Mouse (Mus musculus) layer of hippocampus, adult 2 months (tissue): ENCODE measurements around the gene Pxdn. TPM values are rescaled to one million over a fixed set of nuclear protein-coding genes. Genes with fewer than 3 reads are reported as not detected.

ENCODE experiments used
- DNase-seq, 2 experiments: peaks; one replicate each; pipeline ENCODE4 v3.0.0; 2022; ENCODE audit warnings: low spot score in 2 of 2
- H3K27ac ChIP-seq: fragments of 200-600 bp; 2 replicates; pipeline ENCODE4 v1.8.1; 2022
- H3K4me3 ChIP-seq: fragments of 200-600 bp; 2 replicates; pipeline ENCODE4 v1.8.1; 2022; ENCODE audit warnings: mild to moderate bottlenecking
- CTCF ChIP-seq: fragments of 200-600 bp; conservative IDR thresholded peaks from 2 replicates; pipeline ENCODE4 v1.8.1; 2022; ENCODE audit warnings: antibody characterized with exemption, mild to moderate bottlenecking, moderate library complexity
- total RNA-seq, 2 experiments: library from RNA; stranded (reverse); gene quantifications; 2 replicates each; pipeline ENCODE4 v1.2.3; 2021

Pxdn gene
- total RNA-seq, 2 experiments from 2014 or later: 77.9 to 78.1 TPM

- H3K27ac ChIP-seq: no peak overlapping the region
- H3K4me3 ChIP-seq: no peak overlapping the region
- DNase-seq: no peak
- no peak for TF ChIP-seq CTCF
These were observed 69.2 kb downstream of the Pxdn start for GRCm38 (mm10) chr12:30006586-30006985.

GRCm38 (mm10) chr12:30008741-30009140, 71.3 kb downstream of the Pxdn start:
- no peak for DNase-seq
- no peak overlapping the region for H3K27ac ChIP-seq
- no peak overlapping the region for H3K4me3 ChIP-seq
- no peak for TF ChIP-seq CTCF

- no peak for TF ChIP-seq CTCF
- no peak for DNase-seq
- Histone ChIP-seq H3K4me3 (no peak overlapping the region), H3K27ac (no peak overlapping the region; the same call in 1 of the 2 replicates)
These were observed 78.1 kb downstream of the Pxdn start for GRCm38 (mm10) chr12:30015501-30015900.

- Histone ChIP-seq H3K27ac (no peak overlapping the region), H3K4me3 (no peak overlapping the region)
- no peak for DNase-seq
- no peak for TF ChIP-seq CTCF
These were observed 79.7 kb downstream of the Pxdn start for GRCm38 (mm10) chr12:30017131-30017530.

- H3K27ac ChIP-seq: no peak overlapping the region
- no peak for DNase-seq
- H3K4me3 ChIP-seq: no peak overlapping the region
- no peak for TF ChIP-seq CTCF
These were observed 83.0 kb downstream of the Pxdn start for GRCm38 (mm10) chr12:30020447-30020846.

GRCm38 (mm10) chr12:30023491-30023890, 86.1 kb downstream of the Pxdn start:
- no peak overlapping the region; the same call in 1 of the 2 replicates for H3K27ac ChIP-seq
- no peak for DNase-seq
- no peak for TF ChIP-seq CTCF
- no peak overlapping the region for H3K4me3 ChIP-seq

GRCm38 (mm10) chr12:30024264-30024825, 86.9 kb downstream of the Pxdn start:
- Histone ChIP-seq H3K4me3 (no peak overlapping the region), H3K27ac (peak overlapping the region; percentile 36)
- TF ChIP-seq CTCF: no peak
- no peak for DNase-seq

GRCm38 (mm10) chr12:30027721-30028340, 90.4 kb downstream of the Pxdn start:
- Histone ChIP-seq H3K27ac (no peak overlapping the region), H3K4me3 (no peak overlapping the region)
- TF ChIP-seq CTCF: no peak
- no peak for DNase-seq

GRCm38 (mm10) chr12:30029111-30029510, 91.7 kb downstream of the Pxdn start:
- DNase-seq: no peak
- H3K27ac ChIP-seq: no peak overlapping the region
- no peak overlapping the region for H3K4me3 ChIP-seq
- TF ChIP-seq CTCF: no peak

- no peak overlapping the region for H3K4me3 ChIP-seq
- no peak for TF ChIP-seq CTCF
- DNase-seq: no peak
These were observed 93.2 kb downstream of the Pxdn start for GRCm38 (mm10) chr12:30030571-30030970.

GRCm38 (mm10) chr12:30034681-30035080, 97.3 kb downstream of the Pxdn start:
- no peak for TF ChIP-seq CTCF
- DNase-seq: no peak
- Histone ChIP-seq H3K4me3 (no peak overlapping the region), H3K27ac (peak overlapping the region; percentile 36)

More at GRCm38 (mm10) chr12:30030571-30030970, 93.2 kb downstream of the Pxdn start:
- H3K27ac ChIP-seq: no peak overlapping the region

- no peak for TF ChIP-seq CTCF
- Histone ChIP-seq H3K27ac (peak overlapping the region; percentile 72), H3K4me3 (no peak overlapping the region)
- DNase-seq: no peak
These were observed 98.0 kb downstream of the Pxdn start for GRCm38 (mm10) chr12:30035406-30035805.

- TF ChIP-seq CTCF: no peak
- H3K27ac ChIP-seq: peak overlapping the region; percentile 72
These were observed 98.6 kb downstream of the Pxdn start for GRCm38 (mm10) chr12:30035841-30036568.

More at GRCm38 (mm10) chr12:30035841-30036568, 98.6 kb downstream of the Pxdn start:
- H3K4me3 ChIP-seq: no peak overlapping the region
- no peak for DNase-seq
